12 mouse cellular contexts compared by ENCODE assay signal in genomic region chr19:53458770-53459406, GRCm38 (mm10).
DNase-seq lines count a peak whose midpoint lies in the region; ATAC-seq lines count a peak whose summit lies in the region.
"Had no signal": no experiment of that assay in that cellular context is flagged by ENCODE, and none has a peak within 500 bp of the region (broad histone marks: within the 10 kb centered on the region; RNA-seq: fewer than 3 reads in every experiment).

No protein-coding gene starts in this region.

- no peak overlapping the region for H3K4me3 ChIP-seq in kidney, embryonic 16.5 days (ENCODE audit: low read length)
- no peak overlapping the region for H3K4me3 ChIP-seq in forebrain, embryonic 12.5 days (replicated peaks)
- H3K4me3 ChIP-seq in limb, embryonic 11.5 days (ENCODE audit: low read depth, low read length): no peak overlapping the region
- H3K4me3 ChIP-seq in stomach, embryonic 15.5 days (replicated peaks): no peak overlapping the region
- H3K4me3 ChIP-seq: gastrocnemius, adult 2 months had no signal

- no peak overlapping the region for H3K4me2 ChIP-seq in kidney, embryonic 16.5 days (replicated peaks; ENCODE audit: low read depth, low read length)
- H3K4me2 ChIP-seq in forebrain, embryonic 12.5 days: peak overlapping the region; percentile 13; the same call in 1 of the 2 replicates
- no peak overlapping the region for H3K4me2 ChIP-seq in limb, embryonic 11.5 days (ENCODE audit: low read depth, severe bottlenecking)
- H3K4me2 ChIP-seq in stomach, embryonic 15.5 days: no peak overlapping the region; the same call in 1 of the 2 replicates

- 31% methylated on average over 10 of the region's 10 CpGs for WGBS in kidney, embryonic 16.5 days
- 48% methylated on average over 10 of the region's 10 CpGs for WGBS in forebrain, embryonic 12.5 days
- WGBS in limb, embryonic 11.5 days: 36% methylated on average over 10 of the region's 10 CpGs
- WGBS in stomach, embryonic 15.5 days: 29% methylated on average over 10 of the region's 10 CpGs

- peak overlapping the region; percentile 5; the same call in 1 of the 2 replicates for H3K9ac ChIP-seq in kidney, embryonic 16.5 days (replicated peaks; ENCODE audit: low read length)
- H3K9ac ChIP-seq in forebrain, embryonic 12.5 days: no peak overlapping the region
- no peak overlapping the region for H3K9ac ChIP-seq in limb, embryonic 11.5 days (ENCODE audit: low read length)
- no peak overlapping the region for H3K9ac ChIP-seq in stomach, embryonic 15.5 days
- H3K9ac ChIP-seq: liver, embryonic 14.5 days had no signal

- no peaks in the 10 kb centered on the region; the same call in 1 of the 2 replicates for H3K27me3 ChIP-seq in kidney, embryonic 16.5 days (ENCODE audit: insufficient read depth, low read length)
- H3K27me3 ChIP-seq in forebrain, embryonic 12.5 days: peaks cover 9% of the 10 kb centered on the region; the same call in 1 of the 2 replicates
- H3K27me3 ChIP-seq in limb, embryonic 11.5 days (ENCODE audit: control insufficient read depth, insufficient read depth, low read length): no peaks in the 10 kb centered on the region
- H3K27me3 ChIP-seq in stomach, embryonic 15.5 days (replicated peaks): no peaks in the 10 kb centered on the region

- H3K36me3 ChIP-seq in kidney, embryonic 16.5 days (ENCODE audit: insufficient read depth, low read length): no peaks in the 10 kb centered on the region
- no peaks in the 10 kb centered on the region for H3K36me3 ChIP-seq in forebrain, embryonic 12.5 days (replicated peaks)
- no peaks in the 10 kb centered on the region for H3K36me3 ChIP-seq in limb, embryonic 11.5 days (ENCODE audit: control insufficient read depth, insufficient read depth, low read length)
- H3K36me3 ChIP-seq in stomach, embryonic 15.5 days: no peaks in the 10 kb centered on the region

- H3K9me3 ChIP-seq in kidney, embryonic 16.5 days (ENCODE audit: low read length): no peaks in the 10 kb centered on the region
- H3K9me3 ChIP-seq in forebrain, embryonic 12.5 days: no peaks in the 10 kb centered on the region
- no peaks in the 10 kb centered on the region for H3K9me3 ChIP-seq in limb, embryonic 11.5 days (ENCODE audit: control insufficient read depth, low read length)
- no peaks in the 10 kb centered on the region for H3K9me3 ChIP-seq in stomach, embryonic 15.5 days

- peaks cover 20% of the 10 kb centered on the region for H3K4me1 ChIP-seq in kidney, embryonic 16.5 days (ENCODE audit: insufficient read depth, low read length)
- H3K4me1 ChIP-seq in forebrain, embryonic 12.5 days: peaks cover 28% of the 10 kb centered on the region
- peaks cover 6% of the 10 kb centered on the region; the same call in 1 of the 2 replicates for H3K4me1 ChIP-seq in limb, embryonic 11.5 days (ENCODE audit: control insufficient read depth, insufficient read depth, low read length)
- peaks cover 14% of the 10 kb centered on the region; the same call in 1 of the 2 replicates for H3K4me1 ChIP-seq in stomach, embryonic 15.5 days

- DNase-seq in kidney, postnatal 14 days: no peak
- peak; percentile 35 for DNase-seq in limb, embryonic 11.5 days (ENCODE audit: low spot score)
- no peak for DNase-seq in lung, postnatal 36 days
- no peak for DNase-seq in B cell, adult 2 months
- no peak for DNase-seq in adrenal gland, postnatal 4 days (ENCODE audit: low spot score in 2 of 2)
- DNase-seq: adrenal gland, adult 2 months; cerebellum, adult 11-12 months; gastrocnemius, adult 2 months had no signal

- H3K27ac ChIP-seq in kidney, embryonic 16.5 days (ENCODE audit: low read length): no peak overlapping the region
- H3K27ac ChIP-seq in forebrain, embryonic 12.5 days: peak overlapping the region; percentile 65; the same call in 1 of the 2 replicates
- 0 out of 2 replicates have a peak overlapping the region, but pooled peaks have one; percentile 3 for H3K27ac ChIP-seq in limb, embryonic 11.5 days (replicated peaks; ENCODE audit: low read depth, low read length)
- H3K27ac ChIP-seq in stomach, embryonic 15.5 days: peak overlapping the region; percentile 53
- H3K27ac ChIP-seq: gastrocnemius, adult 2 months; liver, embryonic 14.5 days had no signal

- no peak for ATAC-seq in kidney, embryonic 16.5 days (ENCODE audit: low FRiP score, low TSS enrichment)
- ATAC-seq in forebrain, embryonic 12.5 days (ENCODE audit: low FRiP score): no peak
- ATAC-seq in limb, embryonic 11.5 days (ENCODE audit: insufficient number of reproducible peaks, low FRiP score, low TSS enrichment, low read depth): peak; percentile 38; the same call in 1 of the 2 replicates
- peak; percentile 17; the same call in 1 of the 2 replicates for ATAC-seq in stomach, embryonic 15.5 days (ENCODE audit: insufficient read depth, low FRiP score, low read depth)

Comparison
In these comparisons a context has a peak if more than half of its experiments do, and no peak if none do; other contexts are left out.
1. ATAC-seq: peak in limb, embryonic 11.5 days (single experiment) and stomach, embryonic 15.5 days (single experiment); none in kidney, embryonic 16.5 days (single experiment) and forebrain, embryonic 12.5 days (single experiment).